Mouse (Mus musculus): ENCODE measurements around the gene H2al2a. TPM values are rescaled to one million over a fixed set of nuclear protein-coding genes. Genes with fewer than 3 reads are reported as not detected.

Gene H2al2a
- not detected for total RNA-seq (2021)
- long read RNA-seq, experiment 1: 0 reads
- long read RNA-seq, experiment 2: 0 reads

GRCm38 (mm10) chr2:17996858-17997257 lies at the start of gene H2al2a:
H2al2a (minus strand) TSS chr2:17996958.
- no peak for DNase-seq (ENCODE audit: low spot score in 2 of 2)

GRCm38 (mm10) chr2:18046186-18046585 lies 49.4 kb upstream of the H2al2a start:
- no peak for DNase-seq (ENCODE audit: low spot score in 2 of 2)

GRCm38 (mm10) chr2:18045781-18046181 lies 49.0 kb upstream of the H2al2a start:
- no peak for DNase-seq (ENCODE audit: low spot score in 2 of 2)

DNA sequence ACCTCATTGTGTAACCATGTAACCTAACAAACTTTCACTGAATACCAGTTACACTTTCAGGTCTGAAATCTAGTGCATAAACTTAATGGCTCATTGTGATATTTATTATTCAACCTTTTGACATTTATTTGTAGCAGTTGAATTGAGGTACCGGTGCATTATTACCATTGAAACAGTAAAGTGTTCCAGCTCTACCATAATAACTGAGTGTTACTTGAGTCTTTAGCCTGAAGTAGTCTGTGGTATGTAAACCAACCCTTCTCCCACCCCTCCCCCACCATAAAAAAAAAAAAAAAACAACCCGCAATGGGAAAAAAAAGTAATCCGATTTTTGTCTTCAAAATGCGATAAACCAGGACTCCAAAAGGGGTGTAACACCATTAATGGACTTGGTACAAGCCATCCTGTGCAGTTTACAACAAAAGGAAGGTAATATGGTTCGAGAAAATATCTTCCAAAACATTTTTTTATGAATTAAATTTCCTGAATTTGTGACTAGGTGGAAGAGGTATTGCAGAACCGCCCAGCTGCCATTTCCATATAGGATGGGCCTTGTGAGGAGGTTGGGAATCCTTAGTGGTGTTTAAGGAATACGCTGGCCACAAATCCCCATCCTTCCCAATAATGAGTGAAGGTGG lies 48.5 kb upstream of the H2al2a start:
- DNase-seq (ENCODE audit: low spot score in 2 of 2): no peak

GRCm38 (mm10) chr2:18041199-18041885 lies 44.6 kb upstream of the H2al2a start:
- DNase-seq (ENCODE audit: low spot score in 2 of 2): no peak

- DNase-seq (ENCODE audit: low spot score in 2 of 2): no peak
Measured at GRCm38 (mm10) chr2:18040347-18041160, 43.8 kb upstream of the H2al2a start.

DNA sequence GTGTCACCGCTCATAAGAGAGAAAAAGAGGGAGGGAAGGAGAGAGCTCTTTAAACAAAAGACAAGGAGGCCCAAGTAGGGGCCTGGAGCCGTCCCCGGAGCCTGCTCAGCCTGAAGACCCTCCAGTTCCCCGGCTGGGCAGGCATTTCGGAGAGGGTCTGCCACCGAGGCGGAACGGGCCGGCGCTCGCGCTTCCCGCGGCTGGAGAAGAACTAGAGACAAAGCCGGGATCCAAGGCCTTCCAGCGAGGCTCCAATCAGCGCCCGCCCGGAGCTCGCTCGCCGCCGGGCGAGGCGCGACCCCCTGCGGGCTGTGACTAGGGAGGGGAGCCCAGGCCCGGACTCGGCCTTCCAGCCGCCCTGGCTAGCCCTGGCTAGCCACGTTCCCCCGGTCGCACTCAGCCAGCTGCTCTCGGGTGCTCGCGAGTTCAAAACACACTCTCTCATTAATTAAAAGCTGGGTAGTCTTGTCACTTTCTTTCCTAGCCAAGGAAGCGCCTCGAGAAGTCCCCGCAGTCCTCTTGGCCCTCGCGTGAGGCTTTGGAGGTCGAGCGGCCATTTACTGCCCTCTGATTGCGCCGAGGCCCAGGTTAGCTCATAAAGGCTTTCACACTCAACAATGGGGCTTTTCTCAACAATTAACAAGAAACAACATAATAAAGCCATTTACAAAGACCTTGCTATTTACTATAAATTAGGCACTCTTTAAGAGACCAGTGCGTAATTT lies 43.0 kb upstream of the H2al2a start:
- DNase-seq (ENCODE audit: low spot score in 2 of 2): no peak

GRCm38 (mm10) chr2:18038895-18039371 lies 42.2 kb upstream of the H2al2a start:
- no peak for DNase-seq (ENCODE audit: low spot score in 2 of 2)

- DNase-seq (ENCODE audit: low spot score in 2 of 2): no peak
Measured at GRCm38 (mm10) chr2:18038141-18038752, 41.5 kb upstream of the H2al2a start.

GRCm38 (mm10) chr2:18037491-18037890 lies 40.7 kb upstream of the H2al2a start, which contains the start of gene A930004D18Rik:
A930004D18Rik (minus strand) TSS chr2:18037737.
- DNase-seq (ENCODE audit: low spot score in 2 of 2): no peak

- no peak for DNase-seq (ENCODE audit: low spot score in 2 of 2)
Measured at GRCm38 (mm10) chr2:18034371-18035250, 37.9 kb upstream of the H2al2a start.

DNA sequence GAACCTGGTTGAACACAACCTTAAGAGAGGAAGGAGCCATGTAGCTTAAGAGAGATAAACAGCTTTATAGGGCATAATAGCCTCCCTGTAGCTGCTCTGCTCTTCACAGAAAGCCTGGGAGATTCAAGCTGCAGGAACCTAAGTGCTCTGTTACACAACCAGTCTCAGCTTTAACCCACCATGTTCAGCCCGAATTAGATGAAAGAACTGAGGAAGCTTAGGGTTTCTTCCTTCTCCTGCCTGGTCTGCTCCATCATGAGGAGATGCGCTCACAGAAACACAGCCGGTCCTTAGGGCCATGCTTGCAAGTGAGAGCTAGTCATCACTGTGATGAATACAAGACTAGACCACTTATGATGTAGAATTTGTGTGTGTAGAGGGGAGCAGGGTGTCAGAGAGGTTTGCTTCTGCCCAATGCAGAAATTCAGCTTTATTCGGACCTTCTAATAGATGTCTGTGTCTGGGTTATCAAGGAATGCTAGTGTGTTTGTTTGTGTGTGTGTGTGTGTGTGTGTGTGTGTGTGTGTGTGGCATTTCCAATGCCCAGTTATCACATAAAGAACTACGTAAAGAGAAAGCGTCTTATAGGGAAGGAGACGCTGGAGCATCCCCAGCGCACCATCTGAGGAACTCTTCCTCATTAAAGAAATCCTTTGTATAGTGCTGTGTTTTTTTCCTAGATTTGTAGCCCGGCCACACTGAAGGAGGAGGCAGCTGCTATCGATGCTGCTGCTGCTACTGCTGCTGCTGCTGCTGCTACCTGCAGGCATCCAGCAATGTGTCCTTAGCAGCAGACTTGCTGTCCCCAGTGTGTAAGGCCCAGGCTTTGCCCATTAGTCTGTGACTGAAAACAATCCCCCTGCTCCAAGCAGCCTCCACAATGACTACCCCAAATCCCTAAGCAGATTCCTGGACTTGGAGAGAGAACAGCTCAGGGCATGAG lies 36.7 kb upstream of the H2al2a start:
- DNase-seq (ENCODE audit: low spot score in 2 of 2): no peak

DNA sequence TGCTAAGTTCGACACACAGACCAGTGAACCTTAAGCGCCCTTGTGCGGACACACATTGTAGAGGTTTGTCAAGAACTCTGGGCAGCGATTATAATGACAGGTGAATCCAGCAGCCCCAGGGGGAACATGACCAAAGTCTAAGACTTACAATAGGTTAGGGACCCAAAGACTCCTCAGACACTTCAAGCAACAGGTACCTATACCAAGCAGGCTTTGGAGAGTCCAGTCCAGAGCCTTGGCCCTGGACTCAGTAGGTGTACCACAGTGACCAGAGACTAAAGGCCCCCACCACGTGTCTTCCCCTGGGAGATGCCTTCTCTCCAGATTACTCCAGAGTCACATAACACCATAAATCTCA lies 35.8 kb upstream of the H2al2a start:
- no peak for DNase-seq (ENCODE audit: low spot score in 2 of 2)

GRCm38 (mm10) chr2:18031831-18032537 lies 35.2 kb upstream of the H2al2a start:
- no peak for DNase-seq (ENCODE audit: low spot score in 2 of 2)

- no peak for DNase-seq (ENCODE audit: low spot score in 2 of 2)
Measured at GRCm38 (mm10) chr2:18031271-18031821, 34.6 kb upstream of the H2al2a start.

DNA sequence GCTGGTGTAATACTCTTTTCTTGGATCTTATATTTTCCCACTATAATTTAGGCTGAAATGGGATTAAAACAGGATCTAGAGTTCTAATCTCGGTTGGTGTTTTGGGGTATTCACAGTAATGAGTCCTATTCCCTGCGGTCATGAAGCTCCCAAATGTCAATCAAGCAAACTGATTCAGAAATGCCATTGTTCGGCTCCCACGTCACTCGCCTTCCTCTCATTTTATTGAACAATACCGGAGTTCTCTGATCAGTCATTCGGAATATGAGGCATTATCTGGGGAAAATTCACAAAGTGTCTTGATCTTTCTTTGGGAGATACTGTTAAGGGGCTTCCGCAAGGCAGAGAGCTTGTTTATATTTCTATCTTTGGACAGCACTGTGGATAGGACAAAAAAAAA lies 33.8 kb upstream of the H2al2a start:
- DNase-seq (ENCODE audit: low spot score in 2 of 2): no peak

DNA sequence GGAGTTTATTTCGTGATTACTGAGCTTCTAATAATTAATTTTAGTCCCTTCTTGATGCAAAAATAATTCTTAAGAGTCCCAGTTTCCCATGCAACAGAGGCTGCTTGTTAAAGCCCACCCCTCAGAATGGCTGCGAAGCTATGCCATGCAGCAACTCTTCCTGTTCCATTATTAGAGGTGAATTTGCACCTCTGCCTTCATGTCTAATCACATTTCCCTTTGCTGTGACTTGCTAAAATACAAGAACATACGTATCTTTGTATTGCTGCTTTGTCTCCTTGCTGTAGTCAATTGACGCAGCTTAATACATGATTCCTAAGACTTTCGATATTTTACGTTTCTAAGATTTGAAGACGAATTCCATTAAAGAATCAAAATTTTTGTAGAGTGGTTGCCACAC lies 32.9 kb upstream of the H2al2a start:
- DNase-seq (ENCODE audit: low spot score in 2 of 2): no peak
